Mouse (Mus musculus): Measurements from ENCODE around the gene Bmpr1b. TPM values are rescaled to one million over a fixed set of nuclear protein-coding genes. Genes with fewer than 3 reads are reported as not detected.

Bmpr1b gene
- polyA plus RNA-seq, 1 experiment from 2014 or later = 1.1 TPM

DNA sequence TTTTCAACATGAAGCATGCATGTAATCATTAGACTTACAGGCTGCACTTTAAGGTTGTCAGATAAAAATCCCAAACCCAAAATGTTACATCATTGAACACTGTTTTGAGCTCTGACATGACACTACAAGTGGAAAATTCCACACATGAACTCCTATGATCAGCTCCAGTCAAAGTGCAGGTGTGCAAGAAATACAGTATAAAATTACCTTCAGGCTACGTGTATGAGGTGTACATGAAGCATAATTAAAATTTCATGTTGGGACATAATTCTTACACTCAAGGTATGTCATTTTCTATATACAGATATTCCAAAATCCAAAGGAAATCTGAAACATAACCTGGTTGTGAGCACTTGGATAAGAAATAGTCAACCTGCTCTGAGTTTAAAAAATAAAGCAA lies 220.7 kb downstream of the Bmpr1b start:
- no peaks in the 10 kb centered on the region for H3K36me3 ChIP-seq (ENCODE audit: control insufficient read depth, insufficient read depth, low read length)
- no peaks in the 10 kb centered on the region for H3K4me1 ChIP-seq (replicated peaks; ENCODE audit: control insufficient read depth, insufficient read depth, low read length)
- no peak overlapping the region for H3K9ac ChIP-seq (ENCODE audit: low read depth, low read length)
- DNase-seq (ENCODE audit: low spot score) (no peak), ATAC-seq (replicated peaks; ENCODE audit: low FRiP score) (no peak)
- no peak overlapping the region for H3K4me2 ChIP-seq
- H3K27me3 ChIP-seq (replicated peaks; ENCODE audit: control insufficient read depth, insufficient read depth, low read length) = no peaks in the 10 kb centered on the region
- H3K9me3 ChIP-seq (ENCODE audit: control insufficient read depth, low read length) = no peaks in the 10 kb centered on the region
- no peak overlapping the region for H3K4me3 ChIP-seq (ENCODE audit: low read depth, low read length)
- 76% methylated on average over 1 of the region's 1 CpGs for WGBS
- H3K27ac ChIP-seq (ENCODE audit: low read depth, low read length) = no peak overlapping the region

DNA sequence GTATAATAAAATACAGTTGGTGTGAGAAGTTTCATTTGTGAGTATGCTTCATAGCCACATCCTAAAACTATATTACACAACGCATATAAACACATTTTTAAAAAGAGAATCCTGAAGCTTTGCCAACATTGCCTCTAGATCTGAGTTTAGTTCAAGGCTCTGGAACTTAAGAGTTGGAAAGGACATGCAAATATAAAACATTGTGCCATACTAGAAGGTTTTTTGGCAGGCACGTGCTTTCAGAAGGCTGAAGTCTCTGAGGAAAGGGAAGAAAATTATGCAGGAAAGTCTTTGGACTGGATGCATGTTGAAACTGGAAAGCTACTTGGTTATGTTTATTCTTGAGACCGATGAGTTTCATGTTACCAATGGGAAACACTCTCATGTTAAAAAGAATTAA lies 221.1 kb downstream of the Bmpr1b start:
- Histone ChIP-seq H3K9ac (ENCODE audit: low read depth, low read length) (no peak overlapping the region), H3K27me3 (replicated peaks; ENCODE audit: control insufficient read depth, insufficient read depth, low read length) (no peaks in the 10 kb centered on the region)

DNA sequence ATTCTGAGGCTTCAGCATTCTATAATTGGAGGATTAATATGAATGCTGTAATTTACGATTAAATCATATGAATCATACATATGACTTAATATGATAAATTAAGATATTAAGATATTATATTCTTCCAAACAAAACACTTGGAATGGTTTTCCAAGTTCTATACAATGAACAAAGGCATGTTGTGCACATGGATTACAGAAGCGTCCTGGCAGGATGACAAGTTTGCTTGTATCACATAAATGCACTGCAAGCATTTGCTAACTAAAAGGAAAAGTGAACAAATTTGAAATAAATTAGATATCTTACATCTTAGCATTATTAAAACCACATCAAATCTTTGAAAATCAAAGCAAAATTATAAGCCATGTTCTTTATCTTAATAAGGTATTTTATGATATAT lies 222.4 kb downstream of the Bmpr1b start:
- Histone ChIP-seq H3K36me3 (ENCODE audit: control insufficient read depth, insufficient read depth, low read length) (no peaks in the 10 kb centered on the region), H3K9me3 (ENCODE audit: control insufficient read depth, low read length) (no peaks in the 10 kb centered on the region), H3K4me3 (ENCODE audit: low read depth, low read length) (no peak overlapping the region), H3K4me2 (no peak overlapping the region), H3K9ac (ENCODE audit: low read depth, low read length) (no peak overlapping the region), H3K27ac (ENCODE audit: low read depth, low read length) (no peak overlapping the region), H3K4me1 (replicated peaks; ENCODE audit: control insufficient read depth, insufficient read depth, low read length) (no peaks in the 10 kb centered on the region), H3K27me3 (replicated peaks; ENCODE audit: control insufficient read depth, insufficient read depth, low read length) (no peaks in the 10 kb centered on the region)
- WGBS = 83% methylated on average over 2 of the region's 2 CpGs
- DNase-seq (ENCODE audit: low spot score) = no peak
- ATAC-seq (replicated peaks; ENCODE audit: low FRiP score) = no peak

More for the DNA sequence above, 221.1 kb downstream of the Bmpr1b start:
- ATAC-seq (replicated peaks; ENCODE audit: low FRiP score) = no peak
- H3K4me3 ChIP-seq (ENCODE audit: low read depth, low read length) = no peak overlapping the region
- DNase-seq (ENCODE audit: low spot score) = no peak
- no peak overlapping the region for H3K27ac ChIP-seq (ENCODE audit: low read depth, low read length)
- WGBS = 82% methylated on average over 3 of the region's 3 CpGs
- H3K4me1 ChIP-seq (replicated peaks; ENCODE audit: control insufficient read depth, insufficient read depth, low read length) = no peaks in the 10 kb centered on the region
- H3K36me3 ChIP-seq (ENCODE audit: control insufficient read depth, insufficient read depth, low read length) = no peaks in the 10 kb centered on the region
- no peak overlapping the region for H3K4me2 ChIP-seq
- H3K9me3 ChIP-seq (ENCODE audit: control insufficient read depth, low read length) = no peaks in the 10 kb centered on the region

DNA sequence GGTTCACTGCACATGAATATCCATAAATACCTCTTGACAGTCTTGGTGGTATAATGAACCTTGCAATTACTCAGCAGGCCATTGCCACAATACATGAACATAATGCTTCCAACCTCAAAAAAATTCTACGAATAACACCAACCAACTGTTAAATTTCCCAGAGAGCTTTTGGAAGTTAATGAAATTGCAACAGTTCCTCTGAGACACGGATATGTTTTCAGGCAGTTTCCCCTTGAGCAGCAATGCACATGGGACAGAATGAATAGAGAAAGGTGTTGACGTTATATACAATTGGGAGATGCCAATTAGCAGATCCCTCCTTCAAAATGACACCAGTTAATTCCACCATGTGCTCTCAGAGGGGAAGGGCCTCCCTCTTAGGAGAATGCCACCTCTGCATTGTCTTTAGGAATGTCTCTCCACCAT lies 225.9 kb downstream of the Bmpr1b start:
- H3K4me3 ChIP-seq (ENCODE audit: low read depth, low read length) = no peak overlapping the region
- WGBS = 74% methylated on average over 3 of the region's 3 CpGs
- no peaks in the 10 kb centered on the region for H3K27me3 ChIP-seq (replicated peaks; ENCODE audit: control insufficient read depth, insufficient read depth, low read length)
- DNase-seq (ENCODE audit: low spot score) (no peak), ATAC-seq (replicated peaks; ENCODE audit: low FRiP score) (no peak)
- H3K4me1 ChIP-seq (replicated peaks; ENCODE audit: control insufficient read depth, insufficient read depth, low read length) = no peaks in the 10 kb centered on the region
- H3K4me2 ChIP-seq = no peak overlapping the region
- no peak overlapping the region for H3K27ac ChIP-seq (ENCODE audit: low read depth, low read length)
- no peaks in the 10 kb centered on the region for H3K36me3 ChIP-seq (ENCODE audit: control insufficient read depth, insufficient read depth, low read length)
- no peak overlapping the region for H3K9ac ChIP-seq (ENCODE audit: low read depth, low read length)
- H3K9me3 ChIP-seq (ENCODE audit: control insufficient read depth, low read length) = no peaks in the 10 kb centered on the region

DNA sequence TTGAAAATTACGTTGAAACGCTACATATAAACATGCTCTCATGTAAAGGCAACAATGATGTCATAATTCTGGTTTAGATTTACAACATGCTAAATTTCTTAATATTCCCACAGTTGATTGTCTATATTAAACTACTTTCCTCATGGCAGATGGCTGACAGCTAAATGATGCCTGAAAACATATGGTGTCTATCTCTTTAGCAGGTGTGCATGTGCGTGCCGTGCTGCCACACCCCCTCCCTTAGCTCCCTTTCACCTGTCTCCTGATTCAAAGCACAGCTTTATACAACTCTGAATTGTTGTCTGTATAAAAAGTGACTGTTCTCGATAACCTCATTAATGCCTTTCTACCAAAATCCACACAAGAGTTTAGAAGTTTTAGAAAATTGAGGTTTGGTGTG lies 229.0 kb downstream of the Bmpr1b start:
- WGBS = 93% methylated on average over 5 of the region's 5 CpGs
- H3K4me2 ChIP-seq = no peak overlapping the region
- no peak overlapping the region for H3K4me3 ChIP-seq (ENCODE audit: low read depth, low read length)
- DNase-seq (ENCODE audit: low spot score) = no peak
- H3K36me3 ChIP-seq (ENCODE audit: control insufficient read depth, insufficient read depth, low read length) = no peaks in the 10 kb centered on the region
- H3K27me3 ChIP-seq (replicated peaks; ENCODE audit: control insufficient read depth, insufficient read depth, low read length) = no peaks in the 10 kb centered on the region
- ATAC-seq (replicated peaks; ENCODE audit: low FRiP score) = no peak
- no peak overlapping the region for H3K27ac ChIP-seq (ENCODE audit: low read depth, low read length)
- no peak overlapping the region for H3K9ac ChIP-seq (ENCODE audit: low read depth, low read length)
- no peaks in the 10 kb centered on the region for H3K9me3 ChIP-seq (ENCODE audit: control insufficient read depth, low read length)
- no peaks in the 10 kb centered on the region for H3K4me1 ChIP-seq (replicated peaks; ENCODE audit: control insufficient read depth, insufficient read depth, low read length)

DNA sequence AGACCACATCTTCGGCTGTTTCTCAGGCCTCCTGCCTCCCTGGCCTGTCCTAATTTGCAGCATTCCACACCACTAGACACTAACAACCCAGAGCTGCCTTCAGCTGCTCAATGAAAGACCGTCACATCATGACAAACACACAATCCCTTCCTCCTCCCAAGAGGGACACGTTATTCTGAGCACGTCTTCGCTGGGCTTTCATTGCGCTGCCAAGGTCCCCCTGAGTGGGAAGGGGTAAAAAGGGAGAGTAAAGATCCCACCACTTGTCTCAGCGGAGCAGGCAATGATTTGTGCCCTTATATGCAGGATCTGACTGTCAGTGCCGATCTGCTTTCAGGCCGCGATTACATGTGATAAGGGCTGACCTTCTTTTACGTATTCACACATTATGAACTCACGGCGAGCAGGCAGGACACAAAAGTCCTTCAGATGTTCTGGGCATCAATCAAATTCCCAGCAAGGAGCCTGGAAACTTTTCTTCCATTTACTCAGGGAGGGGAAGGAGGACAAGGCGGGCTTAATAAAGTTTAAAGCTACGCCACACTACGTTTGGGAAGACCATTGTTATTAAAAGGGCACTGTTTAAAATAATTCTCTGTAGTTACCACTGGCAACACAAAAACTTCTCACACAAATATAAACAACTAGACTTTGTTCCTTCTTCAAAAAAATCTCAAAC lies 232.5 kb downstream of the Bmpr1b start:
- Histone ChIP-seq H3K36me3 (ENCODE audit: control insufficient read depth, insufficient read depth, low read length) (no peaks in the 10 kb centered on the region), H3K27ac (ENCODE audit: low read depth, low read length) (no peak overlapping the region), H3K4me2 (no peak overlapping the region), H3K9ac (ENCODE audit: low read depth, low read length) (no peak overlapping the region), H3K4me3 (ENCODE audit: low read depth, low read length) (no peak overlapping the region), H3K4me1 (replicated peaks; ENCODE audit: control insufficient read depth, insufficient read depth, low read length) (no peaks in the 10 kb centered on the region; the same call in 1 of the 2 replicates), H3K9me3 (ENCODE audit: control insufficient read depth, low read length) (no peaks in the 10 kb centered on the region), H3K27me3 (replicated peaks; ENCODE audit: control insufficient read depth, insufficient read depth, low read length) (no peaks in the 10 kb centered on the region)
- 52% methylated on average over 16 of the region's 16 CpGs for WGBS
- DNase-seq (ENCODE audit: low spot score) (no peak), ATAC-seq (replicated peaks; ENCODE audit: low FRiP score) (no peak)

DNA sequence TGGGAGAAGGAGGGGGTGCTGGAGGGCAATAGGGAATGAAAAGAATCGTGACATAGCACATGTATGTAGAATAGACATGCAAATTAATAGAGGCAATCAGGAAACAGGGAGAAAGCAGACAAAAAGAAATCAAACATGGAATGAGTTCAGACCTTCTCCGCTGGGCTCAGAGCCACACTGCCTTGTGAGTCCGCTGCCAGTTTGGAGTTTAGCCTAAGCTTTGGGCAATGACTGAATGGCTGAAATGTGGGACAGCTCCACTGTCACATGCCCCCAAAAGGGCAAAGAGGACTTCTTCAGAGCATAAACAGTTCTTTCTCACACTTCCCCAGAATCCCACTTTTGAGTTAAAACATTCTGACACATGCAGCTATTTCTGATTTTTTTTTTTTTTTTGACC lies 236.3 kb downstream of the Bmpr1b start:
- H3K9me3 ChIP-seq (ENCODE audit: control insufficient read depth, low read length) = no peaks in the 10 kb centered on the region
- no peaks in the 10 kb centered on the region for H3K27me3 ChIP-seq (replicated peaks; ENCODE audit: control insufficient read depth, insufficient read depth, low read length)
- no peak for ATAC-seq (replicated peaks; ENCODE audit: low FRiP score)
- H3K4me3 ChIP-seq (ENCODE audit: low read depth, low read length) = no peak overlapping the region
- no peaks in the 10 kb centered on the region for H3K36me3 ChIP-seq (ENCODE audit: control insufficient read depth, insufficient read depth, low read length)
- no peak overlapping the region for H3K9ac ChIP-seq (ENCODE audit: low read depth, low read length)
- no peaks in the 10 kb centered on the region; the same call in 1 of the 2 replicates for H3K4me1 ChIP-seq (replicated peaks; ENCODE audit: control insufficient read depth, insufficient read depth, low read length)
- no peak for DNase-seq (ENCODE audit: low spot score)
- WGBS = 83% methylated on average over 3 of the region's 3 CpGs
- no peak overlapping the region for H3K4me2 ChIP-seq
- H3K27ac ChIP-seq (ENCODE audit: low read depth, low read length) = no peak overlapping the region

DNA sequence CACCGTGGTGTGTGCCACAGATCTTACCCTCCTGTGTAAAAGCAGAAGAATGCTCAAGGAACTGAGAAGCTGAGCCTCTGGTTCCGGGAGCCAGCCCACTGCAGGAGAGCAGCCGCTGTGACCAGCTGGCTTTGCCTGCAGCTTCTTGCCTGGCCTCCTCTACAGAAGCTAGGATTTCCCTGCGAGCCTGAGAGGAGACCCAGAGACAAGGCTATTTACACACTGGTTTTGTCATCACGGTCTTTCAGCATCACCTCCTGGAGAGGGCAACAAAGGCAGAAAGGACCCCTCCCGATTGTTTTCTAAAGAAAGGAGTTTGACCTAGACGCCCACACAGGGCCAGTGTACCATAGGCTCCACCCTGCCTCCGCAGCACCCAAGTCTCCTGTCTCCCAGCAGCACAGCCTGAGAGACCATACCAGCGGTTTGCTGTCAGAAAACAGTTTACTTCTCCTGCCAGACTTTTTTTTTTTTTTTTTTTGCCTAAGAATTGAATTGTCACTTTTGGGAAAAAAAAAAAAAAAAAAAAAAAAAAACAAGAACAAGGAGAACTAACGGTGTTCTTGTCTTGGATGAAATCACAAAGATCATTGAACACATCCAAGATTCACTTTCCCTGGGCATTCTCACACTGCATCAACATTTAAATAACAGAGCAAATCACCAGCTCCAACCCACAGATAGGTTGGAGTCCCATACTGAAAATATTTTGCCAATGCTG lies 237.7 kb downstream of the Bmpr1b start:
- H3K27me3 ChIP-seq (replicated peaks; ENCODE audit: control insufficient read depth, insufficient read depth, low read length) = no peaks in the 10 kb centered on the region
- WGBS = 5% methylated on average over 10 of the region's 10 CpGs
- no peak for ATAC-seq (replicated peaks; ENCODE audit: low FRiP score)
- H3K27ac ChIP-seq (ENCODE audit: low read depth, low read length) = no peak overlapping the region
- H3K4me3 ChIP-seq (ENCODE audit: low read depth, low read length) = no peak overlapping the region
- no peaks in the 10 kb centered on the region for H3K9me3 ChIP-seq (ENCODE audit: control insufficient read depth, low read length)
- H3K9ac ChIP-seq (ENCODE audit: low read depth, low read length) = no peak overlapping the region
- H3K36me3 ChIP-seq (ENCODE audit: control insufficient read depth, insufficient read depth, low read length) = no peaks in the 10 kb centered on the region
- H3K4me2 ChIP-seq = peak overlapping the region; percentile 32
- no peak for DNase-seq (ENCODE audit: low spot score)
- H3K4me1 ChIP-seq (replicated peaks; ENCODE audit: control insufficient read depth, insufficient read depth, low read length) = no peaks in the 10 kb centered on the region; the same call in 1 of the 2 replicates

DNA sequence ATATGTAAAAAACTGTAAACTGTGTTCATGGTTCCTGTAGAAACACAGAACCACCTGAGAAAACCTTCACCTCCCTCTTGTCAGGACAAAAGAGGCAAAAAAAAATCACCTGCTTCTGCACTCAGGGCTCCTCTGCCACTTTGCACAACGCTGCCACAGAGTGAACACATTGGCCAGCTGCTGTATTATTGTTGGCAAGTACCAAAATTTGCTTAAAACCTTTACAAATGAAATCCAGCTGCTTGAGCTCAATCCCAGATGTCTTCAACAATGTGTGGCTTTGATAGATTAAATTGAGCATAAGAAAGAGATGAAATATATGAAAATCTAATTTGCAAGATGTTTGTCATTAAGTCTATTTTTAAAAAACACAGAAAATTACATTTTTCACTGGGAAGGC lies 245.8 kb downstream of the Bmpr1b start:
- H3K9me3 ChIP-seq (ENCODE audit: control insufficient read depth, low read length) = no peaks in the 10 kb centered on the region
- H3K27ac ChIP-seq (ENCODE audit: low read depth, low read length) = no peak overlapping the region
- no peak overlapping the region for H3K4me2 ChIP-seq
- no peaks in the 10 kb centered on the region for H3K4me1 ChIP-seq (replicated peaks; ENCODE audit: control insufficient read depth, insufficient read depth, low read length)
- H3K4me3 ChIP-seq (ENCODE audit: low read depth, low read length) = no peak overlapping the region
- no peaks in the 10 kb centered on the region for H3K36me3 ChIP-seq (ENCODE audit: control insufficient read depth, insufficient read depth, low read length)
- 68% methylated on average over 1 of the region's 1 CpGs for WGBS
- DNase-seq (ENCODE audit: low spot score) (no peak), ATAC-seq (replicated peaks; ENCODE audit: low FRiP score) (no peak)
- no peaks in the 10 kb centered on the region for H3K27me3 ChIP-seq (replicated peaks; ENCODE audit: control insufficient read depth, insufficient read depth, low read length)
- H3K9ac ChIP-seq (ENCODE audit: low read depth, low read length) = no peak overlapping the region

Data from liver, embryonic 11.5 days (tissue).